Mouse (Mus musculus) heart, postnatal 0 days (tissue): ENCODE measurements at regions not wholly inside any gene's neighbourhood (a gene's known extent, or its start where the extent isn't known, plus 50 kb on each side); places are given as distances from the start of the nearest gene placed in this dataset.
A peak's percentile ranks its signal among the peaks of the same experiment; 100 is the strongest.

ENCODE experiments used
- ATAC-seq: fragments of 200-750 bp; cut with Nextera tagmentation; 2 replicates; pipeline ENCODE4 v1.8.0; 2017; ENCODE audit warnings: low read depth, moderate number of reproducible peaks, moderate library complexity; ENCODE audit not compliant: insufficient read depth
- DNase-seq: peaks from one replicate; pipeline ENCODE4 v3.0.0-alpha.2; 2016; ENCODE audit warnings: low spot score
- H3K27ac ChIP-seq: fragments of 300-500 bp; sonication (generic); 2 replicates; pipeline ENCODE4 v1.5.1; 2014; ENCODE audit warnings: low read depth, mild to moderate bottlenecking
- H3K27me3 ChIP-seq: fragments of 300-500 bp; sonication (generic); 2 replicates; pipeline ENCODE4 v1.6.1; 2014; ENCODE audit warnings: low read length, mixed read lengths; ENCODE audit not compliant: control insufficient read depth, insufficient read depth
- H3K36me3 ChIP-seq: fragments of 300-500 bp; sonication (generic); replicated peaks from 2 replicates; pipeline ENCODE4 v1.6.1; 2014; ENCODE audit warnings: low read length, mixed read lengths; ENCODE audit not compliant: control insufficient read depth, insufficient read depth
- H3K4me1 ChIP-seq: fragments of 300-500 bp; sonication (generic); 2 replicates; pipeline ENCODE4 v1.6.1; 2014; ENCODE audit warnings: antibody characterized with exemption; ENCODE audit not compliant: control insufficient read depth, insufficient read depth
- H3K4me2 ChIP-seq: fragments of 300-500 bp; sonication (generic); 2 replicates; pipeline ENCODE4 v1.6.1; 2014; ENCODE audit warnings: low read depth, mild to moderate bottlenecking, low read length, moderate library complexity
- H3K4me3 ChIP-seq: fragments of 300-500 bp; sonication (generic); 2 replicates; pipeline ENCODE4 v1.5.1; 2014; ENCODE audit warnings: low read depth, low read length
- H3K9ac ChIP-seq: fragments of 300-500 bp; sonication (generic); replicated peaks from 2 replicates; pipeline ENCODE4 v1.6.1; 2014; ENCODE audit warnings: low read depth, low read length, mixed read lengths
- H3K9me3 ChIP-seq: fragments of 300-500 bp; sonication (generic); replicated peaks from 2 replicates; pipeline ENCODE4 v1.6.1; 2016; ENCODE audit warnings: low read length; ENCODE audit not compliant: control insufficient read depth
- CTCF ChIP-seq: IDR thresholded peaks from 2 replicates; pipeline ENCODE4 v1.5.1; 2016; ENCODE audit warnings: antibody characterized with exemption, control low read depth, low read depth
- EP300 ChIP-seq: IDR thresholded peaks from 2 replicates; pipeline ENCODE4 v1.6.1; 2016; ENCODE audit warnings: antibody characterized with exemption, low read depth
- WGBS: fragments of 180-500 bp; shearing (Covaris S2); extraction: QIAGEN DNeasy Blood & Tissue Kit; methylation state at CpG from one replicate; pipeline ENCODE4 v1.1.7; 2014; 5-methylcytosine and 5-hydroxymethylcytosine counted together

GRCm38 (mm10) chr11:32952271-32952670 lies 127.9 kb upstream of the Smim23 start:
- DNase-seq (peak; percentile 39), ATAC-seq (no peak)
- Histone ChIP-seq H3K36me3 (no peaks in the 10 kb centered on the region), H3K4me1 (peaks cover 39% of the 10 kb centered on the region), H3K9me3 (no peaks in the 10 kb centered on the region), H3K4me3 (no peak overlapping the region), H3K27ac (no peak overlapping the region), H3K27me3 (no peaks in the 10 kb centered on the region; the same call in 1 of the 2 replicates), H3K9ac (no peak overlapping the region), H3K4me2 (no peak overlapping the region)
- TF ChIP-seq EP300 (no peak), CTCF (no peak)

GRCm38 (mm10) chr11:32948132-32948531 lies 123.7 kb upstream of the Smim23 start:
- Histone ChIP-seq H3K4me2 (no peak overlapping the region), H3K27me3 (no peaks in the 10 kb centered on the region), H3K27ac (no peak overlapping the region), H3K9me3 (no peaks in the 10 kb centered on the region), H3K4me3 (no peak overlapping the region), H3K36me3 (no peaks in the 10 kb centered on the region), H3K4me1 (peaks cover 63% of the 10 kb centered on the region), H3K9ac (no peak overlapping the region)
- ATAC-seq (no peak), DNase-seq (no peak)
- 86% methylated on average over 4 of the region's 4 CpGs for WGBS
- TF ChIP-seq CTCF, result no peak
- no peak for TF ChIP-seq EP300

- H3K36me3 ChIP-seq, result no peaks in the 10 kb centered on the region
- H3K27me3 ChIP-seq, result no peaks in the 10 kb centered on the region
- H3K9me3 ChIP-seq, result no peaks in the 10 kb centered on the region
- H3K4me1 ChIP-seq, result peaks cover 50% of the 10 kb centered on the region
- peak overlapping the region; percentile 92 for H3K27ac ChIP-seq
- no peak overlapping the region for H3K4me2 ChIP-seq
- peak; percentile 82; the same call in 1 of the 2 replicates for TF ChIP-seq EP300
- TF ChIP-seq CTCF, result no peak
- H3K9ac ChIP-seq, result no peak overlapping the region
- ATAC-seq, result peak; percentile 96
- WGBS, result 4% methylated on average over 3 of the region's 3 CpGs
- no peak overlapping the region for H3K4me3 ChIP-seq
- peak; percentile 91 for DNase-seq
These were observed 122.1 kb upstream of the Smim23 start for GRCm38 (mm10) chr11:32946481-32947001.

GRCm38 (mm10) chr11:32945071-32945470 lies 120.7 kb upstream of the Smim23 start:
- TF ChIP-seq CTCF, result no peak
- no peak for TF ChIP-seq EP300
- H3K27ac ChIP-seq, result no peak overlapping the region; the same call in 1 of the 2 replicates

GRCm38 (mm10) chr11:32941331-32942009 lies 117.1 kb upstream of the Smim23 start:
- Histone ChIP-seq H3K4me3 (no peak overlapping the region), H3K4me2 (no peak overlapping the region), H3K4me1 (peaks cover 23% of the 10 kb centered on the region), H3K9me3 (no peaks in the 10 kb centered on the region), H3K27me3 (no peaks in the 10 kb centered on the region), H3K27ac (no peak overlapping the region), H3K36me3 (no peaks in the 10 kb centered on the region), H3K9ac (no peak overlapping the region)
- TF ChIP-seq CTCF, result no peak
- no peak for TF ChIP-seq EP300
- DNase-seq (no peak), ATAC-seq (no peak)
- 54% methylated on average over 5 of the region's 5 CpGs for WGBS

More at GRCm38 (mm10) chr11:32945071-32945470, 120.7 kb upstream of the Smim23 start:
- Histone ChIP-seq H3K36me3 (no peaks in the 10 kb centered on the region), H3K4me2 (no peak overlapping the region), H3K4me3 (no peak overlapping the region), H3K9ac (no peak overlapping the region), H3K4me1 (peaks cover 50% of the 10 kb centered on the region), H3K9me3 (no peaks in the 10 kb centered on the region), H3K27me3 (no peaks in the 10 kb centered on the region)
- ATAC-seq (no peak), DNase-seq (no peak)
- WGBS, result 65% methylated on average over 2 of the region's 2 CpGs

GRCm38 (mm10) chr11:32939102-32939501 lies 114.7 kb upstream of the Smim23 start:
- no peak overlapping the region for H3K9ac ChIP-seq
- no peaks in the 10 kb centered on the region for H3K9me3 ChIP-seq
- ATAC-seq, result no peak
- no peak overlapping the region for H3K27ac ChIP-seq
- TF ChIP-seq CTCF, result no peak
- TF ChIP-seq EP300, result no peak
- DNase-seq, result no peak
- H3K4me3 ChIP-seq, result no peak overlapping the region
- H3K36me3 ChIP-seq, result no peaks in the 10 kb centered on the region
- no peaks in the 10 kb centered on the region for H3K27me3 ChIP-seq
- H3K4me1 ChIP-seq, result peaks cover 5% of the 10 kb centered on the region; the same call in 1 of the 2 replicates
- WGBS, result 72% methylated on average over 1 of the region's 1 CpGs
- no peak overlapping the region for H3K4me2 ChIP-seq
